Mouse (Mus musculus) thymus, adult 2 months (tissue): ENCODE data around the gene Hnrnpul2.

ENCODE experiments used
- CTCF ChIP-seq: fragments of 200-500 bp; IDR thresholded peaks from 2 replicates; pipeline ENCODE4 v1.5.1; 2012; ENCODE audit warnings: mild to moderate bottlenecking, control low read depth, low read length, moderate library complexity, borderline replicate concordance; ENCODE audit not compliant: control insufficient read depth, poor library complexity, insufficient read depth; ENCODE audit errors: extremely low read depth
- POLR2A ChIP-seq: fragments of 200-500 bp; IDR thresholded peaks from 2 replicates; pipeline ENCODE4 v1.6.1; 2012; ENCODE audit warnings: mild to moderate bottlenecking, low read length, control low read depth, moderate library complexity; ENCODE audit not compliant: control insufficient read depth, poor library complexity, insufficient read depth; ENCODE audit errors: extremely low read depth

GRCm38 (mm10) chr19:8819596-8820423 lies at the start of gene Hnrnpul2:
- TF ChIP-seq CTCF, result 0 out of 2 replicates have a peak, but pooled peaks have one; percentile 46
- peak; percentile 94 for TF ChIP-seq POLR2A
